Mouse (Mus musculus): ENCODE data around the gene Utp18.
"Not testable (repeated sequence)": the region's sequence is repeated elsewhere in the genome, so short reads cannot be mapped to it uniquely, and the experiment has no call there.

The Utp18 gene

GRCm38 (mm10) chr11:93885572-93886410 lies at the start of gene Utp18, which contains the start of gene Mbtd1:
Gene Utp18 (minus strand): TSS chr11:93885766.
Gene Mbtd1 (plus strand): TSS chr11:93885852.
- DNase-seq: peak; percentile 99

- no peak for DNase-seq
Measured at GRCm38 (mm10) chr11:93929106-93929505, 43.5 kb upstream of the Utp18 start.

GRCm38 (mm10) chr11:93915019-93915418 lies 29.5 kb upstream of the Utp18 start:
- DNase-seq: not testable (repeated sequence)

- DNase-seq: no peak
Measured at GRCm38 (mm10) chr11:93911603-93912002, 26.0 kb upstream of the Utp18 start.

GRCm38 (mm10) chr11:93908829-93909228 lies 23.3 kb upstream of the Utp18 start:
- no peak for DNase-seq

- DNase-seq: no peak
Measured at GRCm38 (mm10) chr11:93907839-93908238, 22.3 kb upstream of the Utp18 start.

GRCm38 (mm10) chr11:93906834-93907233 lies 21.3 kb upstream of the Utp18 start:
- no peak for DNase-seq

- no peak for DNase-seq
Measured at GRCm38 (mm10) chr11:93897732-93898131, 12.2 kb upstream of the Utp18 start.

GRCm38 (mm10) chr11:93887080-93887447 lies 1.5 kb upstream of the Utp18 start:
- DNase-seq: peak; percentile 7

- no peak for DNase-seq
Measured at GRCm38 (mm10) chr11:93886411-93887079, 979 bp upstream of the Utp18 start.

- DNase-seq: peak; percentile 64
Measured at GRCm38 (mm10) chr11:93884901-93885571, 530 bp downstream of the Utp18 start.

GRCm38 (mm10) chr11:93884068-93884467 lies 1.5 kb downstream of the Utp18 start:
- no peak for DNase-seq

- no peak for DNase-seq
Measured at GRCm38 (mm10) chr11:93862638-93863037, 22.9 kb downstream of the Utp18 start.

- DNase-seq: no peak
Measured at GRCm38 (mm10) chr11:93862045-93862623, 23.4 kb downstream of the Utp18 start.

- no peak for DNase-seq
Measured at GRCm38 (mm10) chr11:93861193-93861592, 24.4 kb downstream of the Utp18 start.

- DNase-seq: no peak
Measured at GRCm38 (mm10) chr11:93860540-93861172, 24.9 kb downstream of the Utp18 start.

GRCm38 (mm10) chr11:93856284-93856955 lies 29.1 kb downstream of the Utp18 start:
- peak; percentile 72 for DNase-seq

GRCm38 (mm10) chr11:93852546-93852945 lies 33.0 kb downstream of the Utp18 start:
- no peak for DNase-seq

GRCm38 (mm10) chr11:93847342-93847741 lies 38.2 kb downstream of the Utp18 start:
- DNase-seq: no peak

- DNase-seq: no peak
Measured at GRCm38 (mm10) chr11:93835800-93836199, 49.8 kb downstream of the Utp18 start.

GRCm38 (mm10) chr11:93829971-93830370 lies 55.6 kb downstream of the Utp18 start:
- DNase-seq: no peak

GRCm38 (mm10) chr11:93829327-93829679 lies 56.3 kb downstream of the Utp18 start:
- DNase-seq: no peak
